Mouse (Mus musculus) olfactory bulb, adult 2 months (tissue): ENCODE results near the gene Lims1.

ENCODE experiments used
- CTCF ChIP-seq: fragments of 200-500 bp; IDR thresholded peaks from 2 replicates; pipeline ENCODE4 v1.5.1; 2012; ENCODE audit warnings: low read depth, mild to moderate bottlenecking, low read length, moderate library complexity; ENCODE audit not compliant: insufficient read depth
- POLR2A ChIP-seq: fragments of 200-500 bp; IDR thresholded peaks from 2 replicates; pipeline ENCODE4 v1.6.1; 2012; ENCODE audit warnings: mild to moderate bottlenecking, low read depth, low read length, moderate library complexity; ENCODE audit not compliant: insufficient read depth

GRCm38 (mm10) chr10:58385629-58386028 lies 62.4 kb downstream of the Lims1 start:
- no peak for TF ChIP-seq CTCF
- no peak for TF ChIP-seq POLR2A
